Mouse (Mus musculus): ENCODE data around the gene Oasl1. TPM values are rescaled to one million over a fixed set of nuclear protein-coding genes. Genes with fewer than 3 reads are reported as not detected.

The Oasl1 gene
- polyA plus RNA-seq, 1 experiment, result 13.5 TPM

GRCm38 (mm10) chr5:114950669-114951068, 27.6 kb downstream of the Oasl1 start:
- 82% methylated on average over 12 of the region's 12 CpGs for WGBS
- Histone ChIP-seq H3K4me1 (ENCODE audit: control insufficient read depth, insufficient read depth, low read length) (no peaks in the 10 kb centered on the region), H3K27ac (ENCODE audit: control insufficient read depth, insufficient read depth, low read depth, low read length, poor library complexity) (no peak overlapping the region), H3K4me3 (replicated peaks; ENCODE audit: control insufficient read depth, low read depth, low read length) (no peak overlapping the region)
- TF ChIP-seq POLR2A (IDR thresholded peaks at IDR 0.05; ENCODE audit: borderline replicate concordance, control insufficient read depth, low read depth, low read length) (no peak), CTCF (IDR thresholded peaks at IDR 0.05; ENCODE audit: control insufficient read depth, insufficient read depth, low read length) (no peak)

- Histone ChIP-seq H3K4me3 (replicated peaks; ENCODE audit: control insufficient read depth, low read depth, low read length) (no peak overlapping the region), H3K27ac (ENCODE audit: control insufficient read depth, insufficient read depth, low read depth, low read length, poor library complexity) (no peak overlapping the region), H3K4me1 (ENCODE audit: control insufficient read depth, insufficient read depth, low read length) (no peaks in the 10 kb centered on the region)
- 82% methylated on average over 21 of the region's 21 CpGs for WGBS
- TF ChIP-seq CTCF (IDR thresholded peaks at IDR 0.05; ENCODE audit: control insufficient read depth, insufficient read depth, low read length), result no peak
- TF ChIP-seq POLR2A (IDR thresholded peaks at IDR 0.05; ENCODE audit: borderline replicate concordance, control insufficient read depth, low read depth, low read length), result no peak
Measured at GRCm38 (mm10) chr5:114951279-114951880, 28.3 kb downstream of the Oasl1 start.

GRCm38 (mm10) chr5:114953326-114953725, 30.3 kb downstream of the Oasl1 start:
- H3K4me3 ChIP-seq (replicated peaks; ENCODE audit: control insufficient read depth, low read depth, low read length), result no peak overlapping the region
- no peaks in the 10 kb centered on the region for H3K4me1 ChIP-seq (ENCODE audit: control insufficient read depth, insufficient read depth, low read length)
- TF ChIP-seq CTCF (IDR thresholded peaks at IDR 0.05; ENCODE audit: control insufficient read depth, insufficient read depth, low read length), result no peak
- no peak for TF ChIP-seq POLR2A (IDR thresholded peaks at IDR 0.05; ENCODE audit: borderline replicate concordance, control insufficient read depth, low read depth, low read length)
- no peak overlapping the region for H3K27ac ChIP-seq (ENCODE audit: control insufficient read depth, insufficient read depth, low read depth, low read length, poor library complexity)
- 88% methylated on average over 14 of the region's 14 CpGs for WGBS

GRCm38 (mm10) chr5:114958069-114958468, 35.0 kb downstream of the Oasl1 start:
- 86% methylated on average over 5 of the region's 5 CpGs for WGBS

GRCm38 (mm10) chr5:114961590-114962360, 38.7 kb downstream of the Oasl1 start:
- 79% methylated on average over 4 of the region's 4 CpGs for WGBS
- no peak overlapping the region; the same call in 1 of the 2 replicates for H3K27ac ChIP-seq (ENCODE audit: control insufficient read depth, insufficient read depth, low read depth, low read length, poor library complexity)
- TF ChIP-seq POLR2A (IDR thresholded peaks at IDR 0.05; ENCODE audit: borderline replicate concordance, control insufficient read depth, low read depth, low read length) (no peak), CTCF (IDR thresholded peaks at IDR 0.05; ENCODE audit: control insufficient read depth, insufficient read depth, low read length) (no peak)
- no peaks in the 10 kb centered on the region for H3K4me1 ChIP-seq (ENCODE audit: control insufficient read depth, insufficient read depth, low read length)
- no peak overlapping the region for H3K4me3 ChIP-seq (replicated peaks; ENCODE audit: control insufficient read depth, low read depth, low read length)

More at GRCm38 (mm10) chr5:114958069-114958468, 35.0 kb downstream of the Oasl1 start:
- Histone ChIP-seq H3K4me1 (ENCODE audit: control insufficient read depth, insufficient read depth, low read length) (no peaks in the 10 kb centered on the region), H3K4me3 (replicated peaks; ENCODE audit: control insufficient read depth, low read depth, low read length) (no peak overlapping the region), H3K27ac (ENCODE audit: control insufficient read depth, insufficient read depth, low read depth, low read length, poor library complexity) (no peak overlapping the region)
- no peak for TF ChIP-seq POLR2A (IDR thresholded peaks at IDR 0.05; ENCODE audit: borderline replicate concordance, control insufficient read depth, low read depth, low read length)
- TF ChIP-seq CTCF (IDR thresholded peaks at IDR 0.05; ENCODE audit: control insufficient read depth, insufficient read depth, low read length), result no peak

GRCm38 (mm10) chr5:114964315-114964966, 41.4 kb downstream of the Oasl1 start:
- TF ChIP-seq POLR2A (IDR thresholded peaks at IDR 0.05; ENCODE audit: borderline replicate concordance, control insufficient read depth, low read depth, low read length) (no peak), CTCF (IDR thresholded peaks at IDR 0.05; ENCODE audit: control insufficient read depth, insufficient read depth, low read length) (no peak)
- no peak overlapping the region for H3K27ac ChIP-seq (ENCODE audit: control insufficient read depth, insufficient read depth, low read depth, low read length, poor library complexity)
- H3K4me1 ChIP-seq (ENCODE audit: control insufficient read depth, insufficient read depth, low read length), result no peaks in the 10 kb centered on the region
- no peak overlapping the region for H3K4me3 ChIP-seq (replicated peaks; ENCODE audit: control insufficient read depth, low read depth, low read length)
- WGBS, result 58% methylated on average over 7 of the region's 7 CpGs

- Histone ChIP-seq H3K4me3 (replicated peaks; ENCODE audit: control insufficient read depth, low read depth, low read length) (no peak overlapping the region), H3K4me1 (ENCODE audit: control insufficient read depth, insufficient read depth, low read length) (no peaks in the 10 kb centered on the region), H3K27ac (ENCODE audit: control insufficient read depth, insufficient read depth, low read depth, low read length, poor library complexity) (no peak overlapping the region)
- TF ChIP-seq POLR2A (IDR thresholded peaks at IDR 0.05; ENCODE audit: borderline replicate concordance, control insufficient read depth, low read depth, low read length), result no peak
- TF ChIP-seq CTCF (IDR thresholded peaks at IDR 0.05; ENCODE audit: control insufficient read depth, insufficient read depth, low read length), result no peak
- 48% methylated on average over 17 of the region's 17 CpGs for WGBS
Measured at GRCm38 (mm10) chr5:114964967-114965898, 42.2 kb downstream of the Oasl1 start.

Measured in bone marrow, adult 2 months (tissue).